Mouse (Mus musculus): ENCODE results near the gene Mgrn1.

Gene Mgrn1

GRCm38 (mm10) chr16:4907972-4908371 lies 21.9 kb downstream of the Mgrn1 start:
- peak; percentile 78 to 81 for DNase-seq (ENCODE audit: low spot score in 2 of 2)

GRCm38 (mm10) chr16:4909745-4910144 lies 23.7 kb downstream of the Mgrn1 start:
- no peak for DNase-seq (ENCODE audit: low spot score in 2 of 2)

DNA sequence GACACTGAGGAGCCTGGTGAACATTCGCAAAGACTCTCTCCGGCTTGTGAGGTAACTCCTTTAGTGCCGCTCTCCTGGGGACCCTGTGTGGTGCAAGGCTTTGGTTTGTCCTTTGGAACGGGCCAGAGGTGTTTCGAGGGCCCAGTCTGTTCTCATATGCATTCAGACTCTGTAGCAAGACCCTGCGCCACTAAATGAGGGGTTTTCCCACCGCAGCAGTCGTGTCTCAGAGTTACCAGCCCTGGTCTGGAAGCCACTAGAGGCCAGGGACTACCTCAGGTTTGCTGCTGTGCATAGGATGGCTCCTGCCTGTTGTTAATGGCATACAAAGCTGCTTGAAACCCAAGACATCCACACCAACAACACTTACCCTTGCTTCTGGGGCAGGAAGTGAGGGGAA lies 24.7 kb downstream of the Mgrn1 start:
- no peak for DNase-seq (ENCODE audit: low spot score in 2 of 2)

DNA sequence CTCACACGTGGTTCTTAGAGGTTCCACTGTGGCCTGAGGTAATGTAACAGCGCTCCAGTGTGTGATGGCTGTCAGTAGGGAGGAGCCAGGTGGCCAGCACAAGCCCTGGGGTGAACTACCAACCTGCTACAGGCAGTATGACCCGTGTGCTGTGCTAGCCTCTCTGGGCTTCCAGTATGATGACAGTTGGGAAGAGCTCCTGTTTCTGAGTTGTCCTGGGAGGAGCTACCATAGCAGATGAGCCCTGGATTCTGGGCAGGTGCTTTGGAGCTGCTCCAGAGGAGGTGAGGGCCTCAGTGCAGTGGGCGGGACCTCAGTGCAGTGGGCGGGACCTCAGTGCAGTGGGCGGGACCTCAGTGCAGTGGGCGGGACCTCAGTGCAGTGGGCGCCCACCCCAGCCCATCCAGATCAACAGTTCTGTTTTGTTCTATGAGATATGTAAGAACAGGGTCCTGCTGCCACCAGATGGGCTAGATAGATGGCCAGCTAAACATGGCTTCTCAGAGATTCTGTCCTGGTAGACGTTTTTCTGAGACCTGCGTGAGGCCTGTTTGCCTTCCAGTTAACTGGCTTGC lies 26.1 kb downstream of the Mgrn1 start:
- no peak for DNase-seq (ENCODE audit: low spot score in 2 of 2)

DNA sequence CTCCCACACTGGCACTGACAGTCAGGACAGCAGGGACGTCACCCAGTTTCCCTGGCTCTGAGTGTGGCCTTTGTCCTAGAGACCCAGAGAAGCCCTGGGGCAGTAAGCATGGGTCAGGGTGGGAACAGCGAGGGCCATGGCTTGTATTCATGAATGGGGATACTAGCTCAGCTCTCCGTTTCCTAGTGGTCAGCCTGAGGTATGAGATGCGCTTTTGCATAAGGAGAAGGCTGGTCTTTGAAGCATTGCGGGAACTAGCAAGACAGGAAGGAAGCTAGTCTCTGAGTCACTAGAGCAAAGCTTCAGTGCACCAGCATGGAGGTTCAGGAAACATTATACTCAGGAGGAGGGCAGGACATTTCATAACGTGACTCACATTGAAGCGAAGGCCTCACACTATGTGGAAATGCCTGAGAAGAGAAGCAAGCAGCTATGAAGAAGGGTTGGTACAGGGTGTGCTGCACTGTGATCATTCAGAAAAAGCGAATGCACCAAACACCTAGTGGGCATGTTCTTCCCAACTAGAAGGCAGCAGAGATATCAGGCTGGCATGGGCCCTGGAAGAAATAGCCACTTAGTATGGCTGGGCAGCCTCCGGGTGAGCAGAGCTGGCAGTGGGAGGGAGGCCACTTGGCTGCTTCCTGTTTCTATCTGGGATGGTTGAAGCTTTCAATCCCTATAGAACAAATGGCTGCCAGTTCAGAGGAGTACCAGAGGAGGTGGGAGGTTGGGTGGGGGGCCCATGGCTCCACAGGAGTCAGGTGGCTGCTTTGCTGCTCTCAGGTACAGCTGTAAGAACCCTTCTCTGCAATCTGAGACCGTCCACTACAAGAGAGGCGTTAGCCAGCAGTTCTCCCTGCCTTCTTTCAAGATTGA lies 27.1 kb downstream of the Mgrn1 start:
- DNase-seq (ENCODE audit: low spot score in 2 of 2), result peak; percentile 60 to 63

DNA sequence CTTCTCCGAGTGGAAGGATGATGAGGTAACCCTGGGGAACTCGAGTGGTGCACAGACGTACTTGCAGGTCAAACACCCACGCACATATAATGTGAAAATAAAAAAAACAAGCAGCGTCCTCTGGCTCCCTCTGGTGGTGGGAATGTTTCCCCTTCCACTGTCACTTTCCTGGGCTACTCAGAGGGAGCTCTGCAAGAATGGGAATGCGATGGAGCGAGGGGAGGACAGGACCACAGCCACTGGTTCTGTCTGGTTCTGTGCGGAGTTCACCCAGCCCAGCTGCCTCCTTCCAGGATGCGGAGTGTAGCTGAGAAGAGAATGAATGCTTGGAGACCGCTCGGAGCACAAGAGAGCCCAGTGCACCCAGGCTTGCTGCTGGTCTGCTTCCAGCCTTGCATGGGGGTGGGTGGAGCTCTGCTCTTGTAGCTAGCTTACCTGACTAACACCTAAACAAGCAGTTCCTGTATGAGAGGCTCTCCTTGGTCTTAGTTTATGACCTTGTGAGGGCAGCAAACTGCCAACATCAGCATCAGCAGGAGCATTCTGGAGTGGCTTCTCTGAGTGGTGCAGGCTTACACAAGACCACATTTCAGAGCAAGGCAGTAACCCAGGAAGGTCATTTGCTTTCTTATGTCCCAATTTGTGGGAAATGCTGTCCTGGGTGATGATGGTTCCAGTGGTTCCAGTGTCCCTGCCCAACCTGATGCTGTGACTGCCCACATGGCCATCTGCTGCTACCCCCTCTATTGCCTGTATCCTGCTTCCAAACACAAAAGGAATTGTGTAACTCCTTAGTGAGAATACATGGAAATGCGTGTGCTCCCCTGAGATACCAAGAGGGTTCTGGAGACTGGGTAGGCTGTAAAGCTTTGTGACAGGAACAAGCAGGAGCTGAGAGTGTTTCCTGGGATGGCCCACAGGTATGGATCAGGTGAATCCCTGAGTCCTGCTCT lies 28.0 kb downstream of the Mgrn1 start:
- peak; percentile 71 to 82 for DNase-seq (ENCODE audit: low spot score in 2 of 2)

- DNase-seq (ENCODE audit: low spot score in 2 of 2), result no peak
These were observed 29.9 kb downstream of the Mgrn1 start for GRCm38 (mm10) chr16:4915931-4916330.

- no peak for DNase-seq (ENCODE audit: low spot score in 2 of 2)
These were observed 30.6 kb downstream of the Mgrn1 start for GRCm38 (mm10) chr16:4916608-4917007.

- no peak for DNase-seq (ENCODE audit: low spot score in 2 of 2)
These were observed 34.5 kb downstream of the Mgrn1 start for GRCm38 (mm10) chr16:4920556-4920955.

GRCm38 (mm10) chr16:4922481-4922880 lies 36.4 kb downstream of the Mgrn1 start:
- DNase-seq (ENCODE audit: low spot score in 2 of 2), result no peak

- no peak for DNase-seq (ENCODE audit: low spot score in 2 of 2)
These were observed 37.9 kb downstream of the Mgrn1 start for GRCm38 (mm10) chr16:4923996-4924395.

DNA sequence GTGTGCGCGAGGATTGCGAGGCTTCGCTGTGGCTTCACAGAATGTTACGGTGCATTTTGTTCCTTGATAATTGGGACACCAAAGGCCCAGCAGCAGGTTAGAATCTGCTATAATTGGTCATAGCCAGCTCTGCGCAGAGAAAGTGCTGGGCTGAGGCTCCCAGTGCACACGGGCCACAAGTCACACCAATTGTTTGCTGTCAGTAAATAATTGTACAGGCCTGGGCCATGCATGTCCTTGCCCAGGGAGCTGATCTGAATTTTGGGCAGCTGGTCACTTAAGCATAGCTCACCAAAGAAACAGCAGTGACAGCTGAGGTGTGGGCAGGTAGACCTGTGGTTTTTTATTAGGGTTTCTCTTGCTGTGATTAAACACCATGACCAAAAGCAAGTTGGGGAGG lies 41.9 kb downstream of the Mgrn1 start:
- no peak for DNase-seq (ENCODE audit: low spot score in 2 of 2)

GRCm38 (mm10) chr16:4928474-4928873 lies 42.4 kb downstream of the Mgrn1 start:
- no peak for DNase-seq (ENCODE audit: low spot score in 2 of 2)

DNA sequence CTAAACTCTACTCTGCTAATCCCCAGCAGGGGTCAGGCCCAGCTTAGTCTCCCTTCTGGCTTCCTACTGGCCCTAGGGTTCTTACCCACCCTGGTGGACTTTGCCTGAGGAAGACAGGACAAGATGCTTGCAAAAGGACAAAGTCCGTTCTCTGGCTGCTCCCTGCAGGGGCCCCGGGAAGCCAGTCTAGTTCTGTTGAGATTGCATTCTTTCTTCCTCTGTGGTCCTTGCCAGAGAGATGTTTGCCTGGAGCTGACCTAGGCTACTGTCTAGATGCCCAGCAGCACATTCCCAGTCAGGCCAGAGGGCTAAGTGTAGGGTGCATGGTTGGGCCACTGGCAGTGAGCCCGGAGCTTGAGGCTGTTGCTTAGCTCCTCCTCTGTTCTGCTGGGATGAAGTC lies 46.4 kb downstream of the Mgrn1 start:
- no peak for DNase-seq (ENCODE audit: low spot score in 2 of 2)

GRCm38 (mm10) chr16:4935430-4935829 lies 49.4 kb downstream of the Mgrn1 start:
- no peak for DNase-seq (ENCODE audit: low spot score in 2 of 2)

- DNase-seq (ENCODE audit: low spot score in 2 of 2), result no peak
These were observed 50.1 kb downstream of the Mgrn1 start for GRCm38 (mm10) chr16:4935931-4936703.

DNA sequence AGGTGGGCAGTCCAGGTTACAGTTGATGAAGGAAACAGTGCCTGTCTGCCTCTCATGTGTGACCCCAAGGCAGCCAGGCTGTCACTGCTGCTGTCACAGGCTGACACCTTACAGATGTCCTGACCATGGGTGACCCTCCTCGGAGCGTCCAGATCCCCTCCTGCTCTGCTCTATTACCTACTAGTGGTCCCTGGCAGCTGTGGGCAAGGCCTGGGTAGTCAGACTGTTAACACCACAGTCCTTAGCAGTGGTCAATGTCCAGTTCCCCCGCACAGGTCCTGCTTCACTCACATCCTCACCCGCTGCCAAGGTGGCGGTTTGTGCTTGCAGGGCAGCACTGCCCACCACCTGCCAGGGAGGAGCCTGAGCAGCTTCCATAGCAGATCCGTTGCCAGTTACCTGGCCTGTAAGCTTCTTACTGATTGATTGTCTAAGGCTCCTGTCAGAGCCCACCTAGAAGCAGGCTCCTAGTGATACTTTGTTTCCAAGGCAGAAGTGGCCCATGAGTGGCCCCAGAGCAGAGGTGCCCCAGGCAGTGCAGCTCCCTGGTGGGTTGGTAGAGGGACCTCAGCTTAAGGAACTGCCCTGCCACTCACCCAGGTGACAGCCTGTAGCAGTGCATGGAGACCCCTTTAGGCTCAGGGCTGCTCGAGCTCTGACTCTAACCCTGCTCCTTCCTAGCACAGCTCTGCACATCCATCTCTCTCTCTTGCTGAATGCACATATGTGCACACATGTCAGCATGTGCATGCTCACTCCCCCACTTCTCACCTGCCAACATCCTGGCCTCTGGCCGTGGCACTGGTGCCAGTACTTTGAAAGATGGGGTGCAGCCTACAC lies 51.5 kb downstream of the Mgrn1 start:
- no peak for DNase-seq (ENCODE audit: low spot score in 2 of 2)

- no peak for DNase-seq (ENCODE audit: low spot score in 2 of 2)
These were observed 52.4 kb downstream of the Mgrn1 start, which contains the start of gene Nudt16l1 for GRCm38 (mm10) chr16:4938461-4938860. Gene Nudt16l1 (plus strand): TSS chr16:4938761.

GRCm38 (mm10) chr16:4938989-4939388 lies 52.9 kb downstream of the Mgrn1 start:
- peak; percentile 95 to 97 for DNase-seq (ENCODE audit: low spot score in 2 of 2)

DNA sequence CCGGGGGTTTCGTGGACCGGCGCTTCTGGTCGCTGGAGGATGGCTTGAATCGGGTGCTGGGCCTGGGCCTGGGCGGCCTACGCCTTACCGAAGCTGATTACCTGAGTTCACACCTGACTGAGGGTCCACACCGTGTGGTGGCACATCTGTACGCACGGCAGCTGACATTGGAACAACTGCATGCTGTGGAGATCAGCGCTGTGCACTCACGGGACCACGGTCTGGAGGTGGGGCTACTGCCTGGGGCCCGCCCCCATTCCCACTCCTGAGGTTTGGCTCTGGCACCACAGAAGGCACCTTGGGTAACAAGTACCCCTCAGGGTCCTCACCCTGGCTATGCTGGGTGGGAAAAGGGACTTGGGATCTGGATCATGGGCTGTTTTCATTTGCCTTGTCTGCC lies 53.4 kb downstream of the Mgrn1 start:
- no peak for DNase-seq (ENCODE audit: low spot score in 2 of 2)

All from spleen, postnatal 36 days (tissue).